ENCODE assay signal across 8 mouse cellular contexts in the genomic region with DNA sequence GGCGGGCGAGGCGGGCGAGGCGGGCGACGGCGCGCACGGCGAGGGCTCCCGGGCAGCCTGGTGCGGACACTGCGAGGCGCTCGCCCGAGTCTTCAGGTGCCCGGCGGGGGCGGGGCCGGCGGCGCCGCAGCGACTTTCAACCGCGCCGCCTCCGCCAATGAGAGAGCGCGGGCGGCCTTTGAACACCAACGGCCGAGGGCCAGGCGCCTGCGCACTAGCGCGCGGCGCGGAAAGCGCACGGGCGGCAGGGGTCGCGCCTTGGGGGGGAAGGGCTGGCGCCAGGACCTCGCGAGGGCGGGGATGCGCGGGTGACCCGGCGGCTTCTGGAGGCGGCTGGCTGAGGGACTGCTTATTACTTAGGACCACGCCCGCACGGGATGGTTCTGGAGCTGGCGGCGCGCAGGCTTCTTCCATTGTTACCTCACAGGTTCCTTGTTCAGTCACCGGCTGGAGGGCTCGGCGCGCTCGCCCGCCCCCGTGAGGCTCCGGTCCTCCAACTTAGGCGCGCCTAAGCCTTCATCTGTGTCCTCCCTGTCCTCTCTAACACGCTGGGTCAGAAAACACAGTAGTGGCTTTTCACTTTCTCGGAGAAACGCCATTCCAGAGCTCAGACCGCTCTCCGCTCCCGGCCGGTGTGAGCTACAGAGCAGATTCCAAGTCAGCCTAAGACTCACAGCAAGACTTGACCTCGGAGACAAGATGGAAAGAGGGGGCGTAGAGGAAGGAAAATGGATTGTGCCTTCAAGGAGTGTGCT. TPM values are rescaled to one million over a fixed set of nuclear protein-coding genes. Genes with fewer than 3 reads are reported as not detected.
DNase-seq lines count a peak whose midpoint lies in the region; ATAC-seq lines count a peak whose summit lies in the region.

A gene (minus strand): TSS at position 111 of the 755 bp plus-strand sequence.

- peak within 1 kb of the TSS; percentile 89 for H3K9ac ChIP-seq in hindbrain, embryonic 15.5 days

- no peaks in the 10 kb centered on the region for H3K9me3 ChIP-seq in hindbrain, embryonic 15.5 days

- no peaks in the 10 kb centered on the region for H3K27me3 ChIP-seq in hindbrain, embryonic 15.5 days

- H3K4me3 ChIP-seq in hindbrain, embryonic 15.5 days = peak within 1 kb of the TSS; percentile 98

- peak; percentile 89 for DNase-seq in WW6 (ENCODE audit: low read depth, low spot score)
- peak; percentile 89 to 92 for DNase-seq in cerebellum, postnatal 36 days
- peak; percentile 84 to 88 for DNase-seq in frontal cortex, postnatal 36 days (ENCODE audit: low spot score in 2 of 2)
- peak; percentile 82 for DNase-seq in left cerebral cortex, adult 11 months (ENCODE audit: low spot score)
- DNase-seq in lung, postnatal 36 days = peak; percentile 94
- peak; percentile 98 for DNase-seq in retina, embryonic 14.5 days (ENCODE audit: low spot score)
- DNase-seq in thymus, postnatal 36 days = peak; percentile 92 to 95

- ATAC-seq in hindbrain, embryonic 15.5 days (ENCODE audit: low FRiP score, low read depth) = peak; percentile 97

- H3K4me1 ChIP-seq in hindbrain, embryonic 15.5 days (replicated peaks) = peaks cover 19% of the 10 kb centered on the region

- 1% methylated on average over 70 of the region's 80 CpGs for WGBS in hindbrain, embryonic 15.5 days

- H3K4me2 ChIP-seq in hindbrain, embryonic 15.5 days = peak within 1 kb of the TSS; percentile 88

- 0 out of 2 replicates have a peak, but pooled peaks cover 6% of the 10 kb centered on the region for H3K36me3 ChIP-seq in hindbrain, embryonic 15.5 days

- H3K27ac ChIP-seq in hindbrain, embryonic 15.5 days (replicated peaks) = peak within 1 kb of the TSS; percentile 91

RNA-seq across cellular contexts. Expression of the gene that starts here (rescaled TPM):
- polyA plus RNA-seq in hindbrain, embryonic 15.5 days (2015; fragmentation: Nextera tagmentation; extraction: Ambion mirVana) = 39.0 and 48.7 TPM in 2 replicates

Comparison
In these comparisons a context has a peak if more than half of its experiments do, and no peak if none do; other contexts are left out.
1. Peak in every context shown above with its lines: DNase-seq, ATAC-seq, H3K4me3 ChIP-seq and H3K27ac ChIP-seq.